ENCODE assay signal across 9 mouse cellular contexts in genomic region chr9:46327706-46328571, GRCm38 (mm10). TPM values are rescaled to one million over a fixed set of nuclear protein-coding genes. Genes with fewer than 3 reads are reported as not detected.
A peak's percentile ranks its signal among the peaks of the same experiment; 100 is the strongest.
DNase-seq lines count a peak whose midpoint lies in the region; ATAC-seq and TF ChIP-seq lines count a peak whose summit lies in the region.
"Had no signal": no experiment of that assay in that cellular context is flagged by ENCODE, and none has a peak within 500 bp of the region (broad histone marks: within the 10 kb centered on the region; RNA-seq: fewer than 3 reads in every experiment).

No protein-coding gene starts in this region.

- TF ChIP-seq EP300 in liver, embryonic 14.5 days (IDR thresholded peaks at IDR 0.05; ENCODE audit: low read depth) = no peak

- no peak for ATAC-seq in kidney, embryonic 15.5 days (replicated peaks; ENCODE audit: low FRiP score)
- 0 out of 2 replicates have a peak, but pooled peaks have one; percentile 26 for ATAC-seq in forebrain, postnatal 0 days
- ATAC-seq in liver, embryonic 14.5 days (ENCODE audit: insufficient read depth) = no peak
- no peak for ATAC-seq in inflammation-experienced regulatory T-cells, adult 6 months

- H3K4me3 ChIP-seq in kidney, embryonic 15.5 days (replicated peaks) = peak overlapping the region; percentile 40; the same call in 1 of the 2 replicates
- H3K4me3 ChIP-seq in bone marrow, adult 2 months (replicated peaks; ENCODE audit: control insufficient read depth, low read depth, low read length) = no peak overlapping the region
- H3K4me3 ChIP-seq in forebrain, postnatal 0 days (ENCODE audit: low read depth, low read length) = no peak overlapping the region
- no peak overlapping the region for H3K4me3 ChIP-seq in liver, embryonic 14.5 days (ENCODE audit: insufficient read depth in 1 of 2, low read depth in 2 of 2, low read length in 2 of 2)

- H3K4me1 ChIP-seq in kidney, embryonic 15.5 days = peaks cover 19% of the 10 kb centered on the region
- H3K4me1 ChIP-seq in bone marrow, adult 2 months (ENCODE audit: control insufficient read depth, insufficient read depth, low read length) = no peaks in the 10 kb centered on the region; the same call in 1 of the 2 replicates
- peaks cover 16% of the 10 kb centered on the region for H3K4me1 ChIP-seq in forebrain, postnatal 0 days (ENCODE audit: insufficient read depth)
- peaks cover 0 to 4% of the 10 kb centered on the region in 2 experiments; a peak in 1 of 4 replicates for H3K4me1 ChIP-seq in liver, embryonic 14.5 days (replicated peaks; ENCODE audit: control insufficient read depth in 2 of 2, insufficient read depth in 2 of 2, low read length in 1 of 2)

- H3K4me2 ChIP-seq in kidney, embryonic 15.5 days = peak overlapping the region; percentile 71
- peak overlapping the region; percentile 46; the same call in 1 of the 2 replicates for H3K4me2 ChIP-seq in forebrain, postnatal 0 days (ENCODE audit: low read depth)
- H3K4me2 ChIP-seq in liver, embryonic 14.5 days (ENCODE audit: low read depth) = no peak overlapping the region; the same call in 1 of the 2 replicates

- TF ChIP-seq CTCF in bone marrow, adult 2 months (IDR thresholded peaks at IDR 0.05; ENCODE audit: control insufficient read depth, insufficient read depth, low read length) = peak; percentile 21; the same call in 1 of the 2 replicates
- TF ChIP-seq CTCF in forebrain, postnatal 0 days (IDR thresholded peaks at IDR 0.05; ENCODE audit: low read depth) = peak; percentile 45
- peak; percentile 61 for TF ChIP-seq CTCF in liver, embryonic 14.5 days (IDR thresholded peaks at IDR 0.05; ENCODE audit: low read depth)

- H3K9ac ChIP-seq in kidney, embryonic 15.5 days = no peak overlapping the region
- H3K9ac ChIP-seq in forebrain, postnatal 0 days = peak overlapping the region; percentile 51; the same call in 1 of the 2 replicates
- no peak overlapping the region for H3K9ac ChIP-seq in liver, embryonic 14.5 days (replicated peaks)

- H3K9me3 ChIP-seq in kidney, embryonic 15.5 days (replicated peaks) = no peaks in the 10 kb centered on the region
- no peaks in the 10 kb centered on the region for H3K9me3 ChIP-seq in forebrain, postnatal 0 days (ENCODE audit: low read length)
- no peaks in the 10 kb centered on the region for H3K9me3 ChIP-seq in liver, embryonic 14.5 days (ENCODE audit: control insufficient read depth, low read length)

- no peaks in the 10 kb centered on the region for H3K36me3 ChIP-seq in kidney, embryonic 15.5 days
- H3K36me3 ChIP-seq in forebrain, postnatal 0 days (ENCODE audit: insufficient read depth) = no peaks in the 10 kb centered on the region
- H3K36me3 ChIP-seq in liver, embryonic 14.5 days (replicated peaks; ENCODE audit: control insufficient read depth, insufficient read depth, low read depth) = no peaks in the 10 kb centered on the region

- DNase-seq in kidney, postnatal 10 days = no peak
- DNase-seq in forebrain, postnatal 0 days = peak; percentile 46
- DNase-seq in liver, embryonic 14.5 days (ENCODE audit: low read depth in 3 of 3, low spot score in 3 of 3) = no peak
- no peak for DNase-seq in spleen, adult 12 weeks (ENCODE audit: low spot score)
- DNase-seq in layer of hippocampus, adult 11-12 months (ENCODE audit: low spot score) = no peak

- no peak for TF ChIP-seq POLR2A in bone marrow, adult 2 months (IDR thresholded peaks at IDR 0.05; ENCODE audit: borderline replicate concordance, control insufficient read depth, low read depth, low read length)

- H3K27ac ChIP-seq in kidney, embryonic 15.5 days = no peak overlapping the region
- H3K27ac ChIP-seq in bone marrow, adult 2 months (ENCODE audit: control insufficient read depth, insufficient read depth, low read depth, low read length, poor library complexity) = no peak overlapping the region
- H3K27ac ChIP-seq in forebrain, postnatal 0 days (ENCODE audit: low read depth, low read length) = peak overlapping the region; percentile 85
- no peak overlapping the region for H3K27ac ChIP-seq in liver, embryonic 14.5 days
- H3K27ac ChIP-seq: macrophage had no signal

- WGBS in kidney, embryonic 15.5 days = 68% methylated on average over 25 of the region's 25 CpGs
- WGBS in bone marrow, adult 2 months = 73% methylated on average over 25 of the region's 25 CpGs
- 39% methylated on average over 25 of the region's 25 CpGs for WGBS in forebrain, postnatal 0 days
- WGBS in liver, embryonic 14.5 days (ENCODE audit: insufficient replicate concordance) = 51% methylated on average over 25 of the region's 25 CpGs

- H3K27me3 ChIP-seq in kidney, embryonic 15.5 days = peaks cover under 1% of the 10 kb centered on the region; the same call in 1 of the 2 replicates
- H3K27me3 ChIP-seq in forebrain, postnatal 0 days (ENCODE audit: insufficient read depth, low read length) = no peaks in the 10 kb centered on the region; the same call in 1 of the 2 replicates
- peaks cover 6% of the 10 kb centered on the region for H3K27me3 ChIP-seq in liver, embryonic 14.5 days (ENCODE audit: control insufficient read depth, insufficient read depth, low read length)

RNA-seq across cellular contexts. Expression of gene 4931429L15Rik, which starts 8.2 kb away (rescaled TPM):
- polyA plus RNA-seq in kidney, embryonic 15.5 days (2015; fragmentation: Nextera tagmentation; extraction: Ambion mirVana) = not detected in 2 replicates
- polyA plus RNA-seq in bone marrow, adult 2 months (2011; ENCODE audit: insufficient read depth, insufficient read length, low replicate concordance, missing spikeins) = not detected in 2 replicates
- not detected in 2 replicates for total RNA-seq in forebrain, postnatal 0 days (2014; rRNA removed)
- not detected in 2 replicates for polyA plus RNA-seq in forebrain, postnatal 0 days (2015; fragmentation: Nextera tagmentation; extraction: Ambion mirVana)
- polyA plus RNA-seq in liver, embryonic 14.5 days (2012; rRNA removed) = not detected in 2 replicates
- not detected in 2 replicates for polyA plus RNA-seq in liver, embryonic 14.5 days (2014; fragmentation: Nextera tagmentation; extraction: Ambion mirVana)
- not detected for polyA plus RNA-seq in inflammation-experienced regulatory T-cells, adult 6 months (2017; shearing (Covaris generic))
- polyA plus RNA-seq: macrophage had no signal

RNA-seq across cellular contexts. Expression of gene Bud13, which starts 45.1 kb away (rescaled TPM):
- 25.9 and 26.7 TPM in 2 replicates for polyA plus RNA-seq in kidney, embryonic 15.5 days (2015; fragmentation: Nextera tagmentation; extraction: Ambion mirVana)
- polyA plus RNA-seq in bone marrow, adult 2 months (2011; ENCODE audit: insufficient read depth, insufficient read length, low replicate concordance, missing spikeins) = 13.4 and 15.3 TPM in 2 replicates
- 13.5 and 14.7 TPM in 2 replicates for total RNA-seq in forebrain, postnatal 0 days (2014; rRNA removed)
- 11.5 and 12.8 TPM in 2 replicates for polyA plus RNA-seq in forebrain, postnatal 0 days (2015; fragmentation: Nextera tagmentation; extraction: Ambion mirVana)
- 3.8 and 4.5 TPM in 2 replicates for polyA plus RNA-seq in liver, embryonic 14.5 days (2012; rRNA removed)
- 5.5 and 6.2 TPM in 2 replicates for polyA plus RNA-seq in liver, embryonic 14.5 days (2014; fragmentation: Nextera tagmentation; extraction: Ambion mirVana)
- 10 to 100 TPM; 12.1 to 19.9 (median 19.7) TPM for polyA plus RNA-seq in inflammation-experienced regulatory T-cells, adult 6 months (2017; shearing (Covaris generic))

RNA-seq across cellular contexts. Expression of gene Zpr1, which starts 55.1 kb away (rescaled TPM):
- 58.9 and 61.0 TPM in 2 replicates for polyA plus RNA-seq in kidney, embryonic 15.5 days (2015; fragmentation: Nextera tagmentation; extraction: Ambion mirVana)
- polyA plus RNA-seq in bone marrow, adult 2 months (2011; ENCODE audit: insufficient read depth, insufficient read length, low replicate concordance, missing spikeins) = 22.3 and 64.6 TPM in 2 replicates
- total RNA-seq in forebrain, postnatal 0 days (2014; rRNA removed) = 34.3 and 44.1 TPM in 2 replicates
- polyA plus RNA-seq in forebrain, postnatal 0 days (2015; fragmentation: Nextera tagmentation; extraction: Ambion mirVana) = 49.1 and 56.0 TPM in 2 replicates
- 11.5 and 16.4 TPM in 2 replicates for polyA plus RNA-seq in liver, embryonic 14.5 days (2012; rRNA removed)
- polyA plus RNA-seq in liver, embryonic 14.5 days (2014; fragmentation: Nextera tagmentation; extraction: Ambion mirVana) = 28.1 and 28.6 TPM in 2 replicates
- polyA plus RNA-seq in inflammation-experienced regulatory T-cells, adult 6 months (2017; shearing (Covaris generic)) = 10 to 100 TPM; 30.3 to 38.3 (median 37.5) TPM

RNA-seq across cellular contexts. Expression of gene Apoa5, which starts 59.5 kb away (rescaled TPM):
- polyA plus RNA-seq in kidney, embryonic 15.5 days (2015; fragmentation: Nextera tagmentation; extraction: Ambion mirVana) = not detected in 2 replicates
- polyA plus RNA-seq in bone marrow, adult 2 months (2011; ENCODE audit: insufficient read depth, insufficient read length, low replicate concordance, missing spikeins) = 0.38 and 3.9 TPM in 2 replicates
- total RNA-seq in forebrain, postnatal 0 days (2014; rRNA removed) = not detected in 2 replicates
- not detected in 2 replicates for polyA plus RNA-seq in forebrain, postnatal 0 days (2015; fragmentation: Nextera tagmentation; extraction: Ambion mirVana)
- 0.47 and 0.54 TPM in 2 replicates for polyA plus RNA-seq in liver, embryonic 14.5 days (2012; rRNA removed)
- polyA plus RNA-seq in liver, embryonic 14.5 days (2014; fragmentation: Nextera tagmentation; extraction: Ambion mirVana) = 1.1 and 1.2 TPM in 2 replicates
- polyA plus RNA-seq in inflammation-experienced regulatory T-cells, adult 6 months (2017; shearing (Covaris generic)) = not detected
- polyA plus RNA-seq: macrophage had no signal
